Comparison of ENCODE assay signal across 23 mouse cellular contexts in the genomic region with DNA sequence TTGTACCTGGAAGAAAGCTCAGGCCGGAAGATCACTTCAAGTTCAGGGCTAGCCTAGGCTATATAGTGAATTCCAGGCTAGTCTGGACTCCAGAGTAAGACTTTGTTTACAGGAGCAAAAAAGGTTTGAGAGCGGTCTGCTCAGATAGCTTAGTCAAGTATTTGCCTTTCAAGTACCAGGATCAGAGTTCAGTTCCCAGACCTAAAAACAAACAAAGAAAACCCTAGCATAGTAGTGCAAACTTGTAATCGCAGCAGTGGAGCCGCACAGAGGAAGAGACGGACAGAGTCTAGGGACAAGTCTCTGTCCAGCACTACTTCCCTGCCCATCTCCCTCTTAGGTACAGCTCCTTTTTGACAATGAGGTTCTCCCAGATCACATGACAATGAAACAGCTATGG. TPM values are rescaled to one million over a fixed set of nuclear protein-coding genes. Genes with fewer than 3 reads are reported as not detected.
DNase-seq lines count a peak whose midpoint lies in the region; ATAC-seq and TF ChIP-seq lines count a peak whose summit lies in the region.
"Had no signal": no experiment of that assay in that cellular context is flagged by ENCODE, and none has a peak within 500 bp of the region (broad histone marks: within the 10 kb centered on the region; RNA-seq: fewer than 3 reads in every experiment).

No protein-coding gene starts in this region.

- peaks cover 29% of the 10 kb centered on the region for H3K36me3 ChIP-seq in forebrain, embryonic 13.5 days (ENCODE audit: poor library complexity, severe bottlenecking)
- H3K36me3 ChIP-seq in forebrain, embryonic 14.5 days (ENCODE audit: control insufficient read depth, insufficient read depth, low read length): peaks cover 22% of the 10 kb centered on the region
- H3K36me3 ChIP-seq in kidney, embryonic 14.5 days (ENCODE audit: control insufficient read depth, insufficient read depth, low read length): peaks cover 18% of the 10 kb centered on the region
- peaks cover 6% of the 10 kb centered on the region for H3K36me3 ChIP-seq in liver, embryonic 14.5 days (replicated peaks; ENCODE audit: control insufficient read depth, insufficient read depth, low read depth)
- peaks cover 32% of the 10 kb centered on the region for H3K36me3 ChIP-seq in liver, embryonic 12.5 days

- H3K27ac ChIP-seq in forebrain, embryonic 13.5 days: no peak overlapping the region
- no peak overlapping the region for H3K27ac ChIP-seq in forebrain, embryonic 14.5 days (ENCODE audit: low read depth, low read length)
- H3K27ac ChIP-seq in kidney, embryonic 14.5 days (ENCODE audit: low read depth, low read length): no peak overlapping the region
- no peak overlapping the region for H3K27ac ChIP-seq in liver, embryonic 14.5 days
- no peak overlapping the region for H3K27ac ChIP-seq in liver, embryonic 12.5 days
- H3K27ac ChIP-seq: embryonic facial prominence, embryonic 13.5 days; embryonic facial prominence, embryonic 15.5 days; forebrain, embryonic 10.5 days; forebrain, embryonic 12.5 days had no signal

- no peak overlapping the region for H3K9ac ChIP-seq in forebrain, embryonic 13.5 days
- no peak overlapping the region for H3K9ac ChIP-seq in forebrain, embryonic 14.5 days (ENCODE audit: low read length)
- 0 out of 2 replicates have a peak overlapping the region, but pooled peaks have one; percentile 2 for H3K9ac ChIP-seq in kidney, embryonic 14.5 days (ENCODE audit: low read depth, low read length)
- no peak overlapping the region; the same call in 1 of the 2 replicates for H3K9ac ChIP-seq in liver, embryonic 14.5 days (replicated peaks)
- no peak overlapping the region for H3K9ac ChIP-seq in liver, embryonic 12.5 days
- H3K9ac ChIP-seq: embryonic facial prominence, embryonic 13.5 days; embryonic facial prominence, embryonic 15.5 days; forebrain, embryonic 12.5 days had no signal

- peaks cover 51% of the 10 kb centered on the region for H3K27me3 ChIP-seq in forebrain, embryonic 13.5 days
- peaks cover 41% of the 10 kb centered on the region for H3K27me3 ChIP-seq in forebrain, embryonic 14.5 days (replicated peaks; ENCODE audit: control insufficient read depth, insufficient read depth, low read length)
- peaks cover 9% of the 10 kb centered on the region for H3K27me3 ChIP-seq in kidney, embryonic 14.5 days (ENCODE audit: control insufficient read depth, insufficient read depth, low read length)
- H3K27me3 ChIP-seq in liver, embryonic 14.5 days (ENCODE audit: control insufficient read depth, insufficient read depth, low read length): peaks cover 33% of the 10 kb centered on the region
- peaks cover 58% of the 10 kb centered on the region for H3K27me3 ChIP-seq in liver, embryonic 12.5 days (replicated peaks)

- H3K4me1 ChIP-seq in forebrain, embryonic 13.5 days: peaks cover 21% of the 10 kb centered on the region
- H3K4me1 ChIP-seq in forebrain, embryonic 14.5 days (ENCODE audit: control insufficient read depth, insufficient read depth, low read length): peaks cover 5% of the 10 kb centered on the region; the same call in 1 of the 2 replicates
- peaks cover 23% of the 10 kb centered on the region for H3K4me1 ChIP-seq in kidney, embryonic 14.5 days (ENCODE audit: control insufficient read depth, insufficient read depth, low read length)
- peaks cover 8% of the 10 kb centered on the region in 2 experiments for H3K4me1 ChIP-seq in liver, embryonic 14.5 days (replicated peaks; ENCODE audit: control insufficient read depth in 2 of 2, insufficient read depth in 2 of 2, low read length in 1 of 2)
- H3K4me1 ChIP-seq in liver, embryonic 12.5 days: peaks cover 27% of the 10 kb centered on the region

- WGBS in forebrain, embryonic 13.5 days: 94% methylated on average over 5 of the region's 5 CpGs
- WGBS in forebrain, embryonic 14.5 days: 97% methylated on average over 5 of the region's 5 CpGs
- 92% methylated on average over 5 of the region's 5 CpGs for WGBS in kidney, embryonic 14.5 days
- WGBS in liver, embryonic 14.5 days (ENCODE audit: insufficient replicate concordance): 81% methylated on average over 5 of the region's 5 CpGs
- WGBS in liver, embryonic 12.5 days (ENCODE audit: insufficient replicate concordance): 83% methylated on average over 5 of the region's 5 CpGs

- H3K4me2 ChIP-seq in forebrain, embryonic 13.5 days: 0 out of 2 replicates have a peak overlapping the region, but pooled peaks have one; percentile 97
- no peak overlapping the region for H3K4me2 ChIP-seq in forebrain, embryonic 14.5 days (ENCODE audit: low read length)
- no peak overlapping the region for H3K4me2 ChIP-seq in kidney, embryonic 14.5 days (replicated peaks; ENCODE audit: low read depth, low read length)
- peak overlapping the region; percentile 8; the same call in 1 of the 2 replicates for H3K4me2 ChIP-seq in liver, embryonic 14.5 days (ENCODE audit: low read depth)
- H3K4me2 ChIP-seq in liver, embryonic 12.5 days: no peak overlapping the region

- no peak overlapping the region for H3K4me3 ChIP-seq in forebrain, embryonic 13.5 days
- H3K4me3 ChIP-seq in forebrain, embryonic 14.5 days (ENCODE audit: low read depth, low read length): no peak overlapping the region
- no peak overlapping the region for H3K4me3 ChIP-seq in kidney, embryonic 14.5 days (ENCODE audit: low read length)
- H3K4me3 ChIP-seq in liver, embryonic 14.5 days (ENCODE audit: insufficient read depth in 1 of 2, low read depth in 2 of 2, low read length in 2 of 2): no peak overlapping the region
- no peak overlapping the region for H3K4me3 ChIP-seq in liver, embryonic 12.5 days
- H3K4me3 ChIP-seq: embryonic facial prominence, embryonic 13.5 days; embryonic facial prominence, embryonic 15.5 days; forebrain, embryonic 10.5 days; forebrain, embryonic 12.5 days had no signal

- no peak for ATAC-seq in forebrain, embryonic 13.5 days
- ATAC-seq in forebrain, embryonic 14.5 days: no peak
- no peak for ATAC-seq in kidney, embryonic 14.5 days (ENCODE audit: low FRiP score, low TSS enrichment)
- no peak for ATAC-seq in liver, embryonic 14.5 days (ENCODE audit: insufficient read depth)
- ATAC-seq in liver, embryonic 12.5 days: no peak
- ATAC-seq: forebrain, embryonic 16.5 days had no signal

- H3K9me3 ChIP-seq in forebrain, embryonic 13.5 days (replicated peaks): no peaks in the 10 kb centered on the region
- H3K9me3 ChIP-seq in forebrain, embryonic 14.5 days (replicated peaks; ENCODE audit: control insufficient read depth, low read length): no peaks in the 10 kb centered on the region
- H3K9me3 ChIP-seq in kidney, embryonic 14.5 days (ENCODE audit: control insufficient read depth, low read length): no peaks in the 10 kb centered on the region
- H3K9me3 ChIP-seq in liver, embryonic 14.5 days (ENCODE audit: control insufficient read depth, low read length): no peaks in the 10 kb centered on the region
- H3K9me3 ChIP-seq in liver, embryonic 12.5 days (replicated peaks): no peaks in the 10 kb centered on the region
- H3K9me3 ChIP-seq: embryonic facial prominence, embryonic 13.5 days; embryonic facial prominence, embryonic 15.5 days; forebrain, embryonic 10.5 days; forebrain, embryonic 12.5 days had no signal

- DNase-seq in forebrain, embryonic 14.5 days (ENCODE audit: low spot score): no peak
- DNase-seq in kidney, postnatal 10 days: no peak
- no peak for DNase-seq in liver, embryonic 14.5 days (ENCODE audit: low read depth in 3 of 3, low spot score in 3 of 3)
- DNase-seq in yolk sac, embryonic 10.5 days (ENCODE audit: low spot score): peak; percentile 63
- DNase-seq in retina, postnatal 1 day: no peak
- DNase-seq: adrenal gland, adult 8-10 months; adrenal gland, postnatal 25 days; cerebellum, adult 11 months; cerebellum, adult 18-20 months; cerebellum, adult 8-10 months; cerebellum, adult 9-11 months; cerebellum, postnatal 14 days; cerebellum, postnatal 36 days; embryo, embryonic 11 days had no signal

- TF ChIP-seq CTCF in liver, embryonic 14.5 days (IDR thresholded peaks at IDR 0.05; ENCODE audit: low read depth): no peak

- no peak for TF ChIP-seq EP300 in liver, embryonic 14.5 days (IDR thresholded peaks at IDR 0.05; ENCODE audit: low read depth)

RNA-seq across cellular contexts. Expression of a gene that starts 2.5 kb away (rescaled TPM):
- polyA plus RNA-seq in forebrain, embryonic 13.5 days (2015; fragmentation: Nextera tagmentation; extraction: Ambion mirVana): 46.5 and 47.3 TPM in 2 replicates
- 51.3 and 56.1 TPM in 2 replicates for polyA plus RNA-seq in forebrain, embryonic 14.5 days (2014; fragmentation: Nextera tagmentation; extraction: Ambion mirVana)
- polyA plus RNA-seq in kidney, embryonic 14.5 days (2014; fragmentation: Nextera tagmentation; extraction: Ambion mirVana): 36.7 and 51.2 TPM in 2 replicates
- 16.5 and 21.0 TPM in 2 replicates for polyA plus RNA-seq in liver, embryonic 14.5 days (2012; rRNA removed)
- polyA plus RNA-seq in liver, embryonic 14.5 days (2014; fragmentation: Nextera tagmentation; extraction: Ambion mirVana): 15.0 and 19.7 TPM in 2 replicates
- polyA plus RNA-seq in liver, embryonic 12.5 days (2016; fragmentation: Nextera tagmentation; extraction: Ambion mirVana): 20.8 and 23.3 TPM in 2 replicates

RNA-seq across cellular contexts. Expression of a gene that starts 6.0 kb away (rescaled TPM):
- polyA plus RNA-seq in forebrain, embryonic 13.5 days (2015; fragmentation: Nextera tagmentation; extraction: Ambion mirVana): 0.46 TPM in 1 of 2 replicates, not detected in the other
- not detected in 2 replicates for polyA plus RNA-seq in forebrain, embryonic 14.5 days (2014; fragmentation: Nextera tagmentation; extraction: Ambion mirVana)
- 8.3 and 8.8 TPM in 2 replicates for polyA plus RNA-seq in kidney, embryonic 14.5 days (2014; fragmentation: Nextera tagmentation; extraction: Ambion mirVana)
- 0.27 and 0.46 TPM in 2 replicates for polyA plus RNA-seq in liver, embryonic 14.5 days (2012; rRNA removed)
- 0.35 TPM in 1 of 2 replicates, not detected in the other for polyA plus RNA-seq in liver, embryonic 14.5 days (2014; fragmentation: Nextera tagmentation; extraction: Ambion mirVana)
- 0.25 and 0.44 TPM in 2 replicates for polyA plus RNA-seq in liver, embryonic 12.5 days (2016; fragmentation: Nextera tagmentation; extraction: Ambion mirVana)
- polyA plus RNA-seq: erythroblast, embryonic 14.5 days; forebrain, embryonic 16.5 days had no signal

RNA-seq across cellular contexts. Expression of a gene that starts 10.1 kb away (rescaled TPM):
- polyA plus RNA-seq in forebrain, embryonic 13.5 days (2015; fragmentation: Nextera tagmentation; extraction: Ambion mirVana): not detected in 2 replicates
- polyA plus RNA-seq in forebrain, embryonic 14.5 days (2014; fragmentation: Nextera tagmentation; extraction: Ambion mirVana): not detected in 2 replicates
- not detected in 2 replicates for polyA plus RNA-seq in kidney, embryonic 14.5 days (2014; fragmentation: Nextera tagmentation; extraction: Ambion mirVana)
- 0.05 TPM in 1 of 2 replicates, not detected in the other for polyA plus RNA-seq in liver, embryonic 14.5 days (2012; rRNA removed)
- polyA plus RNA-seq in liver, embryonic 14.5 days (2014; fragmentation: Nextera tagmentation; extraction: Ambion mirVana): not detected in 2 replicates
- 0.11 and 0.42 TPM in 2 replicates for polyA plus RNA-seq in liver, embryonic 12.5 days (2016; fragmentation: Nextera tagmentation; extraction: Ambion mirVana)
- polyA plus RNA-seq: erythroblast, embryonic 14.5 days; forebrain, embryonic 10.5 days; forebrain, embryonic 12.5 days; forebrain, embryonic 16.5 days had no signal

RNA-seq across cellular contexts. Expression of a gene that starts 21.2 kb away (rescaled TPM):
- polyA plus RNA-seq in forebrain, embryonic 13.5 days (2015; fragmentation: Nextera tagmentation; extraction: Ambion mirVana): 3.5 and 4.0 TPM in 2 replicates
- polyA plus RNA-seq in forebrain, embryonic 14.5 days (2014; fragmentation: Nextera tagmentation; extraction: Ambion mirVana): 1.9 TPM in 2 replicates
- 1.6 and 2.4 TPM in 2 replicates for polyA plus RNA-seq in kidney, embryonic 14.5 days (2014; fragmentation: Nextera tagmentation; extraction: Ambion mirVana)
- polyA plus RNA-seq in liver, embryonic 14.5 days (2012; rRNA removed): 1.0 and 1.1 TPM in 2 replicates
- polyA plus RNA-seq in liver, embryonic 14.5 days (2014; fragmentation: Nextera tagmentation; extraction: Ambion mirVana): 0.23 and 0.39 TPM in 2 replicates
- polyA plus RNA-seq in liver, embryonic 12.5 days (2016; fragmentation: Nextera tagmentation; extraction: Ambion mirVana): 1.5 and 1.9 TPM in 2 replicates

RNA-seq across cellular contexts. Expression of a gene that starts 21.2 kb away (rescaled TPM):
- 2.3 and 2.6 TPM in 2 replicates for polyA plus RNA-seq in forebrain, embryonic 13.5 days (2015; fragmentation: Nextera tagmentation; extraction: Ambion mirVana)
- polyA plus RNA-seq in forebrain, embryonic 14.5 days (2014; fragmentation: Nextera tagmentation; extraction: Ambion mirVana): 1.9 and 2.7 TPM in 2 replicates
- polyA plus RNA-seq in kidney, embryonic 14.5 days (2014; fragmentation: Nextera tagmentation; extraction: Ambion mirVana): 2.4 and 3.5 TPM in 2 replicates
- 2.2 and 2.4 TPM in 2 replicates for polyA plus RNA-seq in liver, embryonic 14.5 days (2012; rRNA removed)
- 0.76 and 0.86 TPM in 2 replicates for polyA plus RNA-seq in liver, embryonic 14.5 days (2014; fragmentation: Nextera tagmentation; extraction: Ambion mirVana)
- polyA plus RNA-seq in liver, embryonic 12.5 days (2016; fragmentation: Nextera tagmentation; extraction: Ambion mirVana): 2.3 TPM in 2 replicates

Comparison
In these comparisons a context has a peak if more than half of its experiments do, and no peak if none do; other contexts are left out.
1. H3K4me2 ChIP-seq: peak in forebrain, embryonic 13.5 days (single experiment) and liver, embryonic 14.5 days (single experiment); none in forebrain, embryonic 14.5 days (single experiment), kidney, embryonic 14.5 days (single experiment) and liver, embryonic 12.5 days (single experiment).